Mouse (Mus musculus): Measurements from ENCODE around the gene Src. TPM values are rescaled to one million over a fixed set of nuclear protein-coding genes. Genes with fewer than 3 reads are reported as not detected.

Gene Src
- total RNA-seq, 1 experiment from 2014 or later = 0.69 TPM

GRCm38 (mm10) chr2:157432476-157432875 is 14.2 kb downstream of the Src start:
- ATAC-seq (replicated peaks; ENCODE audit: low read depth, poor library complexity, severe bottlenecking) = no peak

GRCm38 (mm10) chr2:157434041-157434440 is 15.8 kb downstream of the Src start:
- no peak for ATAC-seq (replicated peaks; ENCODE audit: low read depth, poor library complexity, severe bottlenecking)

GRCm38 (mm10) chr2:157434497-157434896 is 16.3 kb downstream of the Src start:
- ATAC-seq (replicated peaks; ENCODE audit: low read depth, poor library complexity, severe bottlenecking) = no peak

GRCm38 (mm10) chr2:157436496-157436895 is 18.3 kb downstream of the Src start:
- ATAC-seq (replicated peaks; ENCODE audit: low read depth, poor library complexity, severe bottlenecking) = no peak

GRCm38 (mm10) chr2:157437123-157437522 is 18.9 kb downstream of the Src start:
- no peak for ATAC-seq (replicated peaks; ENCODE audit: low read depth, poor library complexity, severe bottlenecking)

- ATAC-seq (replicated peaks; ENCODE audit: low read depth, poor library complexity, severe bottlenecking) = no peak
These were observed 23.1 kb downstream of the Src start for GRCm38 (mm10) chr2:157441363-157441762.

GRCm38 (mm10) chr2:157447297-157448158 is 29.3 kb downstream of the Src start:
- peak; percentile 69 for ATAC-seq (replicated peaks; ENCODE audit: low read depth, poor library complexity, severe bottlenecking)

GRCm38 (mm10) chr2:157448356-157448755 is 30.1 kb downstream of the Src start:
- no peak for ATAC-seq (replicated peaks; ENCODE audit: low read depth, poor library complexity, severe bottlenecking)

GRCm38 (mm10) chr2:157450905-157451304 is 32.7 kb downstream of the Src start:
- no peak for ATAC-seq (replicated peaks; ENCODE audit: low read depth, poor library complexity, severe bottlenecking)

GRCm38 (mm10) chr2:157451372-157452040 is 33.3 kb downstream of the Src start:
- ATAC-seq (replicated peaks; ENCODE audit: low read depth, poor library complexity, severe bottlenecking) = no peak

GRCm38 (mm10) chr2:157457100-157457806 is 39.0 kb downstream of the Src start:
- ATAC-seq (replicated peaks; ENCODE audit: low read depth, poor library complexity, severe bottlenecking) = peak; percentile 86

- ATAC-seq (replicated peaks; ENCODE audit: low read depth, poor library complexity, severe bottlenecking) = peak; percentile 73
These were observed 40.2 kb downstream of the Src start for GRCm38 (mm10) chr2:157458472-157458871.

GRCm38 (mm10) chr2:157459736-157460135 is 41.5 kb downstream of the Src start:
- no peak for ATAC-seq (replicated peaks; ENCODE audit: low read depth, poor library complexity, severe bottlenecking)

GRCm38 (mm10) chr2:157462776-157463710 is 44.8 kb downstream of the Src start:
- no peak for ATAC-seq (replicated peaks; ENCODE audit: low read depth, poor library complexity, severe bottlenecking)

GRCm38 (mm10) chr2:157463887-157464745 is 45.9 kb downstream of the Src start:
- no peak for ATAC-seq (replicated peaks; ENCODE audit: low read depth, poor library complexity, severe bottlenecking)

GRCm38 (mm10) chr2:157464746-157465126 is 46.5 kb downstream of the Src start:
- no peak for ATAC-seq (replicated peaks; ENCODE audit: low read depth, poor library complexity, severe bottlenecking)

GRCm38 (mm10) chr2:157466836-157467235 is 48.6 kb downstream of the Src start:
- ATAC-seq (replicated peaks; ENCODE audit: low read depth, poor library complexity, severe bottlenecking) = no peak

GRCm38 (mm10) chr2:157468130-157468796 is 50.0 kb downstream of the Src start:
- 0 out of 2 replicates have a peak, but pooled peaks have one; percentile 39 for ATAC-seq (replicated peaks; ENCODE audit: low read depth, poor library complexity, severe bottlenecking)

Data from common myeloid progenitor, adult 5-6 weeks (primary cell).